Mouse (Mus musculus) olfactory bulb, adult 2 months (tissue): ENCODE measurements around the gene Oxsr1.

Source experiments
- CTCF ChIP-seq: fragments of 200-500 bp; IDR thresholded peaks from 2 replicates; pipeline ENCODE4 v1.5.1; 2012; ENCODE audit warnings: low read depth, mild to moderate bottlenecking, low read length, moderate library complexity; ENCODE audit not compliant: insufficient read depth
- POLR2A ChIP-seq: fragments of 200-500 bp; IDR thresholded peaks from 2 replicates; pipeline ENCODE4 v1.6.1; 2012; ENCODE audit warnings: mild to moderate bottlenecking, low read depth, low read length, moderate library complexity; ENCODE audit not compliant: insufficient read depth

- TF ChIP-seq CTCF (no peak), POLR2A (no peak)
Observed at GRCm38 (mm10) chr9:119330186-119330963, 8.1 kb upstream of the Oxsr1 start.
